Comparison of ENCODE assay signal across 25 mouse cellular contexts in genomic region chr1:51935006-51935405, GRCm38 (mm10). TPM values are rescaled to one million over a fixed set of nuclear protein-coding genes. Genes with fewer than 3 reads are reported as not detected.
DNase-seq lines count a peak whose midpoint lies in the region; ATAC-seq and TF ChIP-seq lines count a peak whose summit lies in the region.
"Had no signal": no experiment of that assay in that cellular context is flagged by ENCODE, and none has a peak within 500 bp of the region (broad histone marks: within the 10 kb centered on the region; RNA-seq: fewer than 3 reads in every experiment).

No protein-coding gene starts in this region.

- peak; percentile 75 for DNase-seq in heart, adult 11 months
- no peak for DNase-seq in heart, adult 8-10 months (ENCODE audit: low spot score)
- DNase-seq in layer of hippocampus, adult 2 months (ENCODE audit: low spot score in 2 of 2), result no peak
- no peak for DNase-seq in layer of hippocampus, postnatal 10 days (ENCODE audit: low spot score in 2 of 2)
- peak; percentile 47 for DNase-seq in yolk sac, embryonic 10.5 days (ENCODE audit: low spot score)
- DNase-seq in testis, postnatal 14 days (ENCODE audit: low spot score), result no peak
- DNase-seq in spleen, postnatal 36 days (ENCODE audit: low spot score in 2 of 2), result no peak
- DNase-seq: adrenal gland, postnatal 36 days; cerebellum, adult 2 months; cerebellum, postnatal 36 days; forebrain, postnatal 0 days; gastrocnemius, postnatal 36 days; heart, postnatal 14 days; kidney, postnatal 10 days; lung, postnatal 14 days had no signal

- H3K9ac ChIP-seq in liver, embryonic 12.5 days, result no peak overlapping the region
- H3K9ac ChIP-seq: embryonic facial prominence, embryonic 15.5 days; forebrain, postnatal 0 days; liver, embryonic 14.5 days; midbrain, embryonic 15.5 days; stomach, embryonic 15.5 days had no signal

- H3K27me3 ChIP-seq in liver, embryonic 12.5 days (replicated peaks), result no peaks in the 10 kb centered on the region
- H3K27me3 ChIP-seq: embryonic facial prominence, embryonic 15.5 days; megakaryocyte, embryonic 14.5 days; midbrain, embryonic 15.5 days; stomach, embryonic 15.5 days had no signal

- no peaks in the 10 kb centered on the region for H3K36me3 ChIP-seq in liver, embryonic 12.5 days
- H3K36me3 ChIP-seq: embryonic facial prominence, embryonic 15.5 days; forebrain, embryonic 10.5 days; limb, embryonic 10.5 days; midbrain, embryonic 15.5 days; stomach, embryonic 15.5 days had no signal

- 37% methylated on average over 2 of the region's 2 CpGs for WGBS in liver, embryonic 12.5 days (ENCODE audit: insufficient replicate concordance)

- H3K27ac ChIP-seq in layer of hippocampus, adult 2 months, result 0 out of 2 replicates have a peak overlapping the region, but pooled peaks have one; percentile 14
- H3K27ac ChIP-seq in liver, embryonic 12.5 days, result peak overlapping the region; percentile 20; the same call in 1 of the 2 replicates
- H3K27ac ChIP-seq: embryonic facial prominence, embryonic 15.5 days; forebrain, embryonic 10.5 days; hindbrain, postnatal 0 days; limb, embryonic 10.5 days; liver, embryonic 14.5 days; midbrain, embryonic 15.5 days; stomach, embryonic 15.5 days had no signal

- H3K4me2 ChIP-seq in liver, embryonic 12.5 days, result no peak overlapping the region
- H3K4me2 ChIP-seq: embryonic facial prominence, embryonic 15.5 days; midbrain, embryonic 15.5 days; stomach, embryonic 15.5 days had no signal

- H3K4me1 ChIP-seq in liver, embryonic 12.5 days, result peaks cover 21% of the 10 kb centered on the region
- H3K4me1 ChIP-seq: embryonic facial prominence, embryonic 15.5 days; midbrain, embryonic 15.5 days; stomach, embryonic 15.5 days had no signal

- no peak overlapping the region for H3K4me3 ChIP-seq in layer of hippocampus, adult 2 months
- no peak overlapping the region for H3K4me3 ChIP-seq in liver, embryonic 12.5 days
- H3K4me3 ChIP-seq: embryonic facial prominence, embryonic 15.5 days; forebrain, embryonic 10.5 days; limb, embryonic 10.5 days; midbrain, embryonic 15.5 days; myocyte; stomach, embryonic 15.5 days had no signal

- H3K9me3 ChIP-seq in liver, embryonic 12.5 days (replicated peaks), result no peaks in the 10 kb centered on the region
- H3K9me3 ChIP-seq: embryonic facial prominence, embryonic 15.5 days; limb, embryonic 10.5 days; megakaryocyte, embryonic 14.5 days; midbrain, embryonic 15.5 days; stomach, embryonic 15.5 days had no signal

- no peak for TF ChIP-seq CTCF in layer of hippocampus, adult 2 months (conservative IDR thresholded peaks at IDR 0.05)

- no peak for ATAC-seq in liver, embryonic 12.5 days
- ATAC-seq: forebrain, postnatal 0 days; hindbrain, postnatal 0 days; midbrain, embryonic 15.5 days had no signal

RNA-seq across cellular contexts. Expression of gene Myo1b, which starts 19.1 kb away (rescaled TPM):
- total RNA-seq in heart, adult 8-10 months (2022), result 10 to 100 TPM; 20.4 to 24.5 (median 20.7) TPM
- 10 to 100 TPM; 16.0 to 17.4 TPM for total RNA-seq in layer of hippocampus, adult 2 months (2021)
- total RNA-seq in layer of hippocampus, postnatal 10 days (2021), result 10 to 100 TPM; 40.4 to 52.1 TPM
- polyA plus RNA-seq in liver, embryonic 12.5 days (2016; fragmentation: Nextera tagmentation; extraction: Ambion mirVana), result 12.0 and 13.2 TPM in 2 replicates

RNA-seq across cellular contexts. Expression of gene Stat4, which starts 51.9 kb away (rescaled TPM):
- total RNA-seq in heart, adult 8-10 months (2022), result under 1 TPM in 2 of 4 experiments, not detected in 2; 0.28 to 0.35 TPM
- 1 to 10 TPM in 1 of 2 experiments, under 1 TPM in 1; 0.41 to 1.1 TPM for total RNA-seq in layer of hippocampus, adult 2 months (2021)
- 1 to 10 TPM; 1.6 to 2.0 TPM for total RNA-seq in layer of hippocampus, postnatal 10 days (2021)
- polyA plus RNA-seq in liver, embryonic 12.5 days (2016; fragmentation: Nextera tagmentation; extraction: Ambion mirVana), result 2.1 and 2.5 TPM in 2 replicates
- polyA plus RNA-seq: myocyte had no signal

Comparison
In these comparisons a context has a peak if more than half of its experiments do, and no peak if none do; other contexts are left out.
1. DNase-seq: peak in heart, adult 11 months (single experiment) and yolk sac, embryonic 10.5 days (single experiment); none in heart, adult 8-10 months (single experiment), layer of hippocampus, adult 2 months (0 of 2), layer of hippocampus, postnatal 10 days (0 of 2), testis, postnatal 14 days (single experiment) and spleen, postnatal 36 days (0 of 2).